Mouse (Mus musculus): ENCODE measurements around the gene Rps10.
"Not testable (repeated sequence)": the region's sequence is repeated elsewhere in the genome, so short reads cannot be mapped to it uniquely, and the experiment has no call there.

The Rps10 gene

DNA sequence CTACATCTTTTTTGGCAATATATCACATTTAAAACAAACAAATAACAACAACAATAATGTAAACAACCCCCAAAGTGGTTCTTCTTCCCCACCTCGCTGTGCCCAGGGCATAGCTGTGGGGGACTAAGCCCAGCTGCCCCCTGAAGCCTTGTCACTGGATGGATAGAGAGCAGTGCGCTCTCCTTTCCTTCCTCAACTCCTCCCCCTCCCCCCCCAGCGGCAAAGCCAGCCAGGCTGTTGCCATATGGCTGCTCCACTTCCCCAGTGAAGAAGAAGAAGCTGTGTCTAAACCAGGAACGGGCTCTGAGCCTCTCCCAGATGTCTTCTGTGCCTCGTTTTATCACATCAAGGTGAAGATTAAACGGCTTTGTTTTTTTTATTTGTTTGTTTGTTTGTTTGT, 6.6 kb upstream of the Rps10 start:
- no peak for DNase-seq

DNA sequence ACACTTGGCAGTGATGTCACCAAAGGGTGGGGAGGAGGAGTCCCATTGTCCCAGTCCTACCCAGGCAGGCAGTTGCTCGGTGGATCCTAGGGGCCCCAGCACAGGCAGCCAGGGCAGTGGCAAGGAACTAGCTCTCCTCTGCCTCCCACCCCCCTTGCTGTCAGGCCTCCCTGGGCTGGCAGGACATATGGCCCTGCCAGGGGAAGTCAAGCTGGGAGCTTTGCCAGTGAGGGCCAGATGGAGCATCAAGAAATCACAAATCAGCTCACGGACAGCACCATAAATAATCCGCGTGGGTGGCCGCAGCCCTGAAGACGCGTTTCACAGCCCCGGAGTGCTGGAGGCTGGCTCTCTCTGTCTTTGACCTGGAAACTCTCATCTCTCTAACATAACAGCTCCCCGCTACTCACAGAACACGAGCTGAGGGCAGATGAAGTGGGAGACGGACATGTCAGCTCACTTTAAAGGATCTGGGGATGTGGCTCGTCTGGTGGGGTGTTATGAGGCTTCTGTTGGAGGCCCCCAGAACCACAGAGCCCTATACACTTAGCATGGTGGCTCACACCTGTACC, 6.1 kb upstream of the Rps10 start:
- DNase-seq: no peak

DNA sequence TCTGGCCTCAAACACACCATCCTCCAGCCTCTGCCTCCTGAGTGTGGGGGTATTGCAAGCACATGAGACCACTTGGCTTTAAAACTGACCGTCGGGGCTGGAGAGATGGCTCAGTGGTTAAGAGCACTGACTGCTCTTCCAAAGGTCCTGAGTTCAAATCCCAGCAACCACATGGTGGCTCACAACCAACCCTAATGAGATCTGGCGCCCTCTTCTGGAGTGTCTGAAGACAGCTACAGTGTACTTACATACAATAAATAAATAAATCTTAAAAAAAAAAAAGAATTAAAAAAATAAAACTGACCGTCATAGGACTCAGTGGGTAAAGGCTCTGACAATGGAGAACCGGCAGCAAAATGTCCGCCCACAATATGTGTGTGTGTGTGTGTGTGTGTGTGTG, 3.4 kb upstream of the Rps10 start:
- DNase-seq: peak; percentile 50

DNA sequence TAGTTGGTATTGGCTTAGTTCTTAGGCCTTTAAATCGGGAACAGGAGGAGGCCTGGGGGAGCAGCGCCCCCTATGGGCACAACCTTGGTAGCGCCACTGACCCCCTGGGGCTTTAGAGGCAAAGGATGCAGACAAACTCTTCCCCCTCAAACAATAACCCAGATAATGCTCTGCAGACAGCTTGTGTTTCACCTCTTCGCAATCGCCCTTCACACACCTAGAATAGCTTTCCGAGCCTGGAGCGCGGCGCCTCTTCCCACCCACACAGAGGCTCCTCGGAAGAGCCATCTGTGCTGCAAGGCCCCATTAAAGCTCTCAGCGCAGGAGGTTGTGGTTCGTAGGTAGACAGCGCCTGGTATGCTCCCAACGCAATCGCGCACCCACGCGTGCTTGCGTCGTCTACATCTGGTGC, 2.5 kb upstream of the Rps10 start:
- no peak for DNase-seq

DNA sequence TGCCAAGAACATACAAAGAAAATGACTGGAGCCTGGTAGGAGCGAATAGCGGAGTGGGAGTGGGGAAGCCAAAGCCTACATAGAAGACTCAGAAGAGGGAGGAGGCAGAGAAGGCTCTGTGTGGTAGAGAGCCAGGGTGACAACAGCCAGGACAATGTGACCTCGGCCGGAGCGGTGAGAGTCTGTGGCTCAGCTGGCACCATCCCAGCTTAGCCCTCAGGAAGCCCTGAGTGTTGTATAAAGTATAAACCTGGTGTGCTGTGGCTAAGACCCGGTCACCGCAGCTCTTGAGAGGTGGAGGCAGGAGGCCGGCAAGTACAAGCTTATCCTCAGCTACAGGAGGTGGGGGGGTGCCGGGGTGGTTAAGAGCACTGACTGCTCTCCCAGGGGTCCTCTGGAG, 864 bp upstream of the Rps10 start:
- DNase-seq: no peak

DNA sequence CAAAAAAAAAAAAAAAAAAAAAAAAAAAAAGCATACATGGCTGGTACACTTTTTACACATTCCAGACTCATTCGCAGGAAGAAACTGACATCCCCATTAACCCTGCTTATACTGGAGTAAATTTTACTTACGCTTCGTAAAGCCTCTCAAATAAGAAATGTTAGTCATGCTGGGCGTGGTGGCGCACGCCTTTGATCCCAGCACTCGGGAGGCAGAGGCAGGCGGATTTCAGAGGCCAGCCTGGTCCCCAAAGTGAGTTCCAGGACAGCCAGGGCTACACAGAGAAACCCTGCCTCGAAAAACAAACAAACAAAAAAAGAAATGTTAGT, 930 bp downstream of the Rps10 start:
- not testable (repeated sequence) for DNase-seq

DNA sequence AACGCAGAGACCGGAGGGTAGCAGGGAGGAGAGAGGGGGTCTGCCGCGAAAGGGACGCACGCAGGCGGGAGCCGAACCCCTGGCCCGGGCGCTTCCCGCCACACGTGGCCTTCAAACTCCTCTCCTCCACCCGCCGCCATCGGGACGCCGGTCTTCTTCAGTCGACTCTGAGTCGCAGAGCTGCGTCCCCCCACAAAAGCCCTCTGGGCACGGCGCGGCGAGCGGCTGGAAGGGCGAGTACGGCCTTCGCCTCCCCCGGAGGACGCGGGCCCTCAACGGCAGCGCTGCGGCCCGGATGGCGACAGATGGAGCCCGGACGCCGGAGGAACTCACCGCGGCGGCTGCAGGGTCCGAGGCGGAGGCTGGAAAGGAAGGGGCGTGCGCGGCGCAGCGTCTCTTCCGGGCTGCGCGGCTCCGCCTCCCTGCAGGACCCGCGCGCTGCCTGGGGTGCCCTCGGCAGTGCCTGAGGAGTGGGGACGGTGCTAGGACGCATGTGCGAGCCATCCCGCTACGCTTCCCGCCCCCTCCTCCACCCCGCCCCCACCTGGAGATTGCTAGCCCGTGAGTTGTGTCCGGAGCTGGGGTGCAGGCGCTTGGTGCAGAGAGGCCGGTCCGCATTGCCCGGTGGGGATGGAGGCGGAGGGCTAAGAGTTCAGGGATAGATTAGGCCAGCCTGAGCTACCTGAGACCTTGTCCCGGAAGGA, 1.4 kb downstream of the Rps10 start, which contains the start of gene RPS10-NUDT3:
RPS10-NUDT3 (minus strand) TSS at position 352 of the 704 bp plus-strand sequence.
- DNase-seq: peak; percentile 92

DNA sequence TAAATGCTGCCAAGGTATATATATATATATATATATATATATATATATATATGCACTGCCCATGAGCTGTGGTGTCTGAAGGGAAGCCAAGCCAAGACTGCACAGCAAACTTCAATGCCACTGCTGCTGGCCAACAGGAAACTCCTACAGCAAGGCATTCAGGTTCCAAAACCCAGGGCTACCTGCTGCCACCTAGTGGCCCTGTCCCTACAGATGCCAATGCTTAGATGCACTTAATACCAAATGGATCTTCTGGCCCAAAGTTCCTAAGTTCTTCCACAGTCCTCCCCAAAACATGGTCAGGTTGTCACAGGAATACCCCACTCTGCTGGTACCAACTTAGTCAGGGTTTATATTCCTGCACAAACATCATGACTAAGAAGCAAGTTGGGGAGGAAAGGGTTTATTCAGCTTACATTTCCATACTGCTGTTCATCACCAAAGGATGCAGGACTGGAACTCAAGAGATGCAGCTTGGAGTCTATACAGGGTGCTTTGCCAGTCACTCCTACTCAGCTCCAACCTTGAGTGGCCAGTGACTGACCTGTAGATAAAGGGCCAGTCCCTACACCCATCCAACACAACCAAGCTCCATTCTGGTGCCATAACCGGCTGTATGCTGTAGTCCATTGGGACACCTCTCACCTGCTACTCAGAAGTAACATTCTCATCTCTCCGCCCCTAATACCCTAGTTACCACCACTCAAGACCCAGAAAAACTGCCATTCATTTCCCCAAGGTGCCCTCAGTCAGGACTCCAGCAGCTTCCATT, 7.0 kb downstream of the Rps10 start:
- peak; percentile 92 for DNase-seq

DNA sequence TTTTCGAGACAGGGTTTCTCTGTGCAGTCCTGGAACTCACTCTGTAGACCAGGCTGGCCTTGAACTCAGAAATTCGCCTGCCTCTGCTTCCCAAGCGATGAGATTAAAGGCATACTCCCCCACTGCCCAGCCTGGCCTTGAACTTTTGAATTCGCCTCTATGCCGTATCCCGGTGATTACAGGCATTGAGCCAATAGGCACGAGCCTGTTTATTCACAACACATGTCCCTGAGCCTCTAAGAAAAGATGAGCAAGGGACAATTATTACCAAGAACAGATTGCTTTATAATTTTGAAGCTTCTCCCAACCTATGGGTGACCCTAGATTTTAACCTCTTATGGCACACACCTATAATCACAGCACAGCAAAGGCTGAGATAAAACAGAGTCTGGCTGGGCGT, 8.1 kb downstream of the Rps10 start:
- no peak for DNase-seq

DNA sequence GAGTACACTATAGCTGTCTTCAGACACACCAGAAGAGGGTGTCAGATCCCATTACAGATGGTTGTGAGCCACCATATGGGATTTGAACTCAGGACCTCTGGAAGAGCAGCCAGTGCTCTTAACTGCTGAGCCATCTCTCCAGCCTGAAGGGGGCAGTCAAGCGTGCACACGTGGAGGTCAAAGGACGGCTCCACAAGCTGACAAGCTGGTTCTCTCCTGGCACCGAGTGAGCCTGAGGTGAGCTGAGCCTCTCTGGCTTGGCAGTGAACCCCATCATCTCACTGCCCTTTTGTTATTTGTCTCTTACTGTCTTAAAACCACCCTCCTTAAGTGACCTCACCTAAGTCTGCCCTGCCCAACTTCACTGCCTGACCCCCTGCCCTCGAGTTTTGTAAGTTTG, 9.0 kb downstream of the Rps10 start:
- DNase-seq: peak; percentile 50

DNA sequence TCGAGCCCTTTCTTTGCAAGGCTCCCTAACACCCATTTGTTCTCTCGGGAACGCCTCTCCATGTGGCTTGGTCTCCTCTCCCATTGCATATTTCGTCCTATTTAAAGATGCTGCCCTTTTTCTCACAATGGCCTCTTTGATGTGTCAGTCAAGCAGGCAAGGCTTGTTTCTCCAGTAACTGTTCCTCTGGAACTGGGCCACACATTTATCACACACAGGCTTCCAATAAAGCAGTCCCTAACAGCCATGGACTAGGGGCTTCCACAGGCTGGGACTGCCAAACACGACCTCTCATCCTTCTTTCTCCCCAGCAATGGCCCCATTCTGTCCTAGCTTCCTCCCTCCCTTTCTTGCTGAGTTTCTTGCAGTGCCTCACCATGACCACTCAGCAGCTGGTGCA, 9.8 kb downstream of the Rps10 start:
- no peak for DNase-seq

DNA sequence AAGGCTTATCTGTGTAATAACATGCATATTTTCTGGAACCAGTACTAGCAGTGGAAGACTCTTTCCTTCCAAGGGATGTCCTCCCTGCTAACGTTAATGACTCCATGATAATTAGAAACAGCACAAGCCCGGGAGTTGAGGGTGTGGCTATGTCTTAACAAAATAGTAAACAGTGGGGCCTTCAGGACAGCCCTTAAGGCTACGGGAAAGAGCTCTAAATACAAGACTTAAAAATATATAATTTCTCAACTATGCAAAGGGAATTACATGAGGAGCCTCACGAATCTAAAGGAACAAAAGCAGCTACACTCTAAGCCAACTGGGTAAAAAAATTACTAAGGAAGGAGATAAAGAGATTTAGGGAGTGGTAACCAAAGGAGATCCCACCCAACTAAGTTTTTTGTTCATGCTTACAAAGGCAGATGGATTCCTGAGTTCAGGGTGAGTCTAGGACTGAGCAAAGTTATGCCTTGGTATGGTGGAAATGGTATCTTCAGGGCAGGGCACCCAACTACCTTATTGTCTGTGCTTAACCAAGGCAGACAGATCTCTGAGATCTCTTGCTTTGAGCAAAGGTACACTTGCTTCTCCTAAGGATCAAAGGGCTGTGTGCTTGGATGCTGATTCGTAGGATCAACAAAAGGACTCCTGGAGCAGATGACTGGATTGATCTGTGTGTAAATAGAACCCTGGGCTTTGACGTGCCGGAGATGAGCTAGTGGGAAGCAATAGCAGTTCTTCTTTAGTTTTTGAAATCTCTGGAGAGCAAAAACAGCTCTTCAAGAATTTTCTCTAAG, 10.8 kb downstream of the Rps10 start:
- DNase-seq: no peak

DNA sequence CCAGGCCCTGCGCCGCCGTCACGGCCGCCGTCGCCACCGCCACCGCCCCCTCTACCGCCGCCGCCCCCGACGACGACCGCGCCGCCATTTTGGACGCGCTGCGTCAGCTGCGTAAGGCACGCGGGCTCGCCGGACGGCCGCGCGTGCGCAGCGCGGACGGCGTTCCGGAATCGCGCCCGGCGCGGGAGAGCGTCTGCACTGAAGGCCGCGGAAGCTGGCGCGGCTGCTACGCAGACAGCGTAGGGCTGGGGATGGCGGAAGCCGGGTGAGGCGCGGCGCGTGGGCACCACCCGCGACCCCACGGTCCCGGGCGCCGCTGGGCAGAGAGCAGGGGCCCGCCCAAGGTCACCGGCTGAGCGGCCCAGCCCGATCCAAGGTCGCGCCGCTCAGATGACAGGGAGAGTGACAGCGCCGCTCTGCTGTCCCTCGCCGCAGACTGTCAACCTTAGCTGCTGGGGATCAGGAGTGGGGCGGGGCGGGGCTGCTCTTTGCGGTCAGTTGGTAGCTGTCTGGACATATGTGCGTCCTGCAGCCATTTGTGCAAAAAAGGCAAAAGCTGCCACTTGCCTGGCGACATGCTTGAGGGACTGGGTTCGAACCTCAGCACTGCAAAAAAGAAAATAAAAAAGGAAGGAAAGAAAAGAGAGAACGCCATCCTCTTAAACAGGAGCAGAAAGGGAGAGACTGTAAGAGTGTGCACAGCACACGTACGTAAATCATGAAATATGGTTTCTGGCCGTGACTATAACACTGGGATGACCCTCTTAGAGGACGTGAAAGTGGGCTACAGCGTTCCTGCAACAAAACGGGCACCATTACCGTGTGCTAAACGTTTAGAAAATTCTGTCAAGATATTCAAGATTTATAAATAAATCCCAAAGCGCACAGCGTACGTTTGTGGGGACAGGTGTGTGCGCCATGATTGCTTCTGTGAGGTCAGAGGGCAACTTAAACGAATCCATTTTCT, 12.8 kb downstream of the Rps10 start, which contains the start of gene Nudt3:
Nudt3 (minus strand) TSS at position 136 of the 967 bp plus-strand sequence.
- DNase-seq: peak; percentile 94

DNA sequence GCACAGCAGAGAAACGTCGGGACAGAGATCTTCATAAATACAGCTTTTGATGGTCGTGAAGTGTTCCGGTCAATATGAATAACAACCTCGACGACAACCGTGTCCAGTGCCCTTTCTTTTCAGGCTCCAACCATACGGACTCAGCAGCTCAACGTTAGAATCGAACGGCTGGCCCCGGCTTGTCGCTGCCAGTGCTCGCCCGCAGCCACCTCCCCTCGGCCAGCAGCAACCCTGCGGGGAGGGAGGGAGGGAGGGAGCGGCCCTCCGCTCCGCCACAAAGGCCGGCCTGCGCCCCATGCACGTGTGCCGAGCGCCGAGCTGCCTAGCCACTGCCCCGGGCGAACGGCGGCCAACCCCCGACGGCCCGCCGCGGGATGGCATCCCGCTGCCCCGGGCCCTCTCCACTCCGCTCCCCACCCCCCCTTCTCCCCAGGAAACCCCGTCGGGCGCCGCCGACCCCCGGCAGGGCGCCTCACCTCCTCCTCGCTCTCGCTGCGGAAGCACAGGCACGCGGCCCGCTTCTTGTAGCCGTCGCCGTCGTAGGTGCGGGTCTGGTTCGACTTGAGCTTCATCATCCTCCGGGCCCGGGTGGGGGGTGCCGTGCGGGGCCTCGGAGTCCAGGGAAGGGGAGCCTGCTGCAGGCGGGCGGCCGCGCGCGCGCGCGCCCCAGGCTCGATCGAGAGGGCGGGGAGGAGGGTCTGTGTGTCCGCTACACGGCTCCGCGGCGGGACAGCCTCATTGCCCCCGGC, 13.7 kb downstream of the Rps10 start:
- peak; percentile 80 for DNase-seq

DNA sequence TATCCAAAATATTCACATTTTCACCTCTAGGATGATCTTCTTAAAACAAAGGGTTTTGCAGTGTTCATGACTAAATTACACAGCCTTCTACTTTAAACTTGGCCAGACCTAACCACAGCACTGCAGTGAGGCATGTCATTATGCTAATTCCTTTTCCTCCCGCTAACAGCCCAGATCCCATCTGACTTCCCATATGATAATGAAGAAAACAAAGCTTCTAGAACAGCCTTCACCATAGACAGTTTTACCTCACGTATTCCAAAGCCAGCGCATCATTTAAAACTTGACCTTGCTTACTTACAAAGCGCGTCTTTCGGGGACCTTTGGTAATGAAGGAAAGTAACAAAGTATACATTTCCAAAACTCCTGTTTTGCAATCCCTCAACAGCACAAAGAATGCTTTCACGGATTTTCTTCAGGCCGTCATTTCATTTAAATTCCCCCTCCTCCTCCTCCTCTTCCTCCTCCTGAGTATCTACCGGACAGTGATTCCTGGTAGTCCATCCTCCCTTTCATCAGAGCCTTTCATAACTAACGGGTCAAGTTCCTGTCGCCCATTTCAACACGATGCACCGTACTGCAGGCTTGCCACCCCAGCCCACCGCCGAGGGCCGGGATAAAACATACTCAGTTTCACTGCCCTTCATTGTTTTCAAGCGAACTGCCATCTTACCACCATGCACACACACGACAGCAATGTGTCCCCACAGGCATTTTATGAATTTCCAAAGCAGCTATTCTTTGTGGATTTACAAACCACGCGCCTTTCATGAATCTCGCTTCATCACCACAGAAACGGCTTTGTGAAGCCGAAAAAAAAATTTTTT, 14.6 kb downstream of the Rps10 start:
- peak; percentile 42 for DNase-seq

DNA sequence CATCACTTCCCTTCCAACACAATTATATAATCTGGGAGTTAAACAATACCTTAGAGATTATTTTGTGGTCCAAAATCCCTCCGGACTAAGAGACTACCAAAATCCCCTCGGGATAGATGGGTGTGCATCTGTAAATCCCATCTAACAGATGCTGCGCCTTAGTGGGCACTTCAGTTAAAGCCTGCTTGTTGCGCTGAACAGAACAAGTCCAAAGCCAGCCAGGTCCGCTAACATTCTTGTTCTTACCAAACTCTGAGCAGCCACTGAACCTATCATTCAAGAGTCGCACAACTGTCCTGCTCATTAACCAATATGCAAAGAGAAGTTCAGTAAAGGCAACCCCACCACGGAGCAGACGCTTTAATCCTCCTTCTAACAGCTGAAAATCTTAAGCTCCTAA, 15.3 kb downstream of the Rps10 start:
- DNase-seq: no peak

DNA sequence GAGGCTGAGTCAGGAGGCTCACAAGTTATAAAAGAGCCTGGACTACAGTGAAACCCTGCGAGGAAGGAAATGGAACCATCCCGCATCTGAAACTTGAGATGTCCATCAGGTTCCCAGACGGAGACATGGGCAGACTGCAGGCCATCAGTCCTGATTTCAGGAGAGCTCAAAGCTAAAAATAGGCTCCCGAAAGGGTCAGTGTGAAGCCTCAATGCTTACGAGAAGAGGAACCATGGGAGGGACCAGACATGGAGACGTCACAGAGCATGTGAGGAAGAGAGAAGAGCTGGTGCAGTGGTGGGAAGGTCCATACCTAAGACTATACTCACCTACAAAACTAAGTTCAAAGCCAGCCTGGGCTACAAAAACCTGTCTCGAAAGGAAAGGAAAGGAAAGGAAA, 21.1 kb downstream of the Rps10 start:
- DNase-seq: no peak

DNA sequence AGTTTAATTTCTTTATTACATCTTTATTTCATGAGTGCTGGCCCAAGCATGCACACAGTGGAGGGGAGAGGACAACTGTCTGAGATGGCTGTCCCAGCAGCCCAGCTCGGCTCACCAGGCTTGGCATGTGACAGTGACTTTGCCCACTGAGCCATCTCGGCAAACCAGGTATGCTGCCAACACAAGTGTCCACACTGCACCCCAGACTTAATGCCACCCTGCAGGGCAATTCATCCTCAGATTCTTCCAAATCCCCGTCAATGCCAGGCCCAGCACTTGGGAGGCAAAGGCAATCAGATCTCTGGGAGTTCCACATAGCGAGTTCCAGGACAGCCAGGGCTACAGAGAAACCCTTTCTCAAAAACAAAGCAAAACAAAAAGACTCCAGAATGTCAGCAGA, 23.5 kb downstream of the Rps10 start:
- DNase-seq: no peak

DNA sequence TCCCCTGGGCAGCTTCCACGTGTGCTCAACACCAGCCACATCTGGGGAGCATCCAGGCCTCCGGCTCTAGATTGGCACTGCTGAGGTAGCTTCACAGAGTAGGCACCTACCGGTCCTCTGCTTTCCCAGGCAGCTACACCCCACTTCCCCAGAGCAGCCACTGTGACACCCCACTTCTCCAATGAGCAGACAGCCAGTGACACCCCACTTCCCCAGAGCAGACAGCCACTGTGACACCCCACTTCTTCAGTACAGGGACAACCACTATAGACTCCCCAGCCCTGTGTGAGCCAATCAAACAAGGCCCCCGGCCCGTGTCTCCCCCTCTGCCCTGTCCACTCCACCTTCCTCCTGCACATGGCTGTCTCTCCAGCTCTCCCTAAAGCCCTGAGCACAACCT, 24.5 kb downstream of the Rps10 start:
- DNase-seq: no peak

DNA sequence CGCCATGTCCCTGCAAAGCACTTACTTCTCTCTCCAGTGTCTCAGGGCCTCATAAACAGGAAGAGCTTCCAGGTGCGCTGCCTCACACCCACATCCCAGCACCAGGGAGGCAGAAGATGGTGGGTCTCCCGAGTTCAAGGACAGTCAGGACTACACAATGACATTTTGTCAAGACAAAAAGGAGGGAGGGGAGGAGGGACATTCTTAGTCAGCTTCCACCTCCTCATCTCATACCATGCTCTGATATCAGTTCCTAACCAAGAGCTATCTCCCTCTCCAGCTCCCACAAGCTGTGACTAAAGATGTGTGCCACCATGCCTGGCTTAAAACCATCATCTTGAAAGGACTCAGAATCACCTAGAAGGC, 25.0 kb downstream of the Rps10 start:
- no peak for DNase-seq

Data from thymus, postnatal 4 days (tissue).